Mouse (Mus musculus): ENCODE data around the gene Atg7. TPM values are rescaled to one million over a fixed set of nuclear protein-coding genes. Genes with fewer than 3 reads are reported as not detected.

The Atg7 gene
- total and polyA plus RNA-seq, 2 experiments from 2014 or later: 17.1 to 21.5 TPM

DNA sequence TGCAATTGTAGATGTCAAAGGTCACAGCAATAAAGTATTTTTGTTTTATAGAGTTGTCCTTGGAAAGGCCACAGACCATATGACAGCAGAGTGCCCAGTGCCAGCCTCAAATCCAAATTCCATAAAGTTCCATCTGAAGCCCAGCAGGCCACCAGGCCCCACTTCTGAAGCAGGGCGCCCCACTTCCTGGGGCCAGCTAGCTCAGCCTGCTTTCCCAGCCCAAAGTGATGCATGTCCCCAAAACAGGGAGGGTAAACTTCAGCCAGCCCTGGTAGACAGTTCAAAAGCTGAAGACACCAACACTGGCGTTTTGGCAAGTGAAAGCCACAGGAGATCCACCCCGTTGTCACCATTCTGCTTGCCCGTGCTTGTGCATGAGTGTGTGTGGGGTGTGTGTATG is 169.9 kb downstream of the Atg7 start:
- H3K4me3 ChIP-seq (ENCODE audit: low read depth, low read length): no peak overlapping the region

DNA sequence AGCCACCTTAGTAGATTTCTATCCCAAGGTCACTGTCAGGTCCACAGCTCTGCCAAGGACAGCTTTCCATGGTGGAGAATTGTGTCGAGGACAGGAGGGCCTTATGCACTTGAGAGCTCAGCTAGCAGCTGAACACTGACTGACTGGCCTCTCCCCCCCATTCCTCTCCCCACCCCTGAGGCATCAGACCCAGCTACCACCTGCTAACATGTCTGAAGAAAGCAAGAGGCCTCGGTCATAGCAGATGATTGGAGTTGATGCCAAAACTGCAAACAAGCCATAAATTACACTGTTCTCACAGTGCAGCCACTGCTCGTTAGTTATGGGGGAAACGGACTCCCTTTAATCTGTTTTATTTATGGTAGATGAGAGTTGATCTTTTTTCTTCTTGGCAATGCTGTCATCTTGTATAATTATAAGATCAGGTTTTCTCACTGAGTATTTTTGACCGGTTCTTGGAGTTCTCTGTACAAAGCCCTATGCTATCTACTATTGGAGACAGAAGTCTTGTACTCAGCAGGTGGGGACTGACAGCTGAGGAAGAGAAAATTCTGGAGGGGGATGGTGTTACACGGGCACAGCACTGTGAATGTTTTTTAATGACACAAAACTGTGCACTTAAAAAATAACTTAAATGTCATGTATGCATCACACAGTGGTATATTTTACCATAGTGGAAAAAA is 171.4 kb downstream of the Atg7 start:
- Histone ChIP-seq H3K27me3 (ENCODE audit: insufficient read depth, low read length) (no peaks in the 10 kb centered on the region), H3K36me3 (ENCODE audit: insufficient read depth, low read length) (no peaks in the 10 kb centered on the region), H3K4me2 (ENCODE audit: low read depth, low read length, poor library complexity, severe bottlenecking) (no peak overlapping the region), H3K9me3 (ENCODE audit: low read length) (no peaks in the 10 kb centered on the region), H3K9ac (replicated peaks; ENCODE audit: low read length, poor library complexity, severe bottlenecking) (no peak overlapping the region), H3K27ac (ENCODE audit: low read depth, low read length) (no peak overlapping the region), H3K4me1 (ENCODE audit: insufficient read depth, low read length) (no peaks in the 10 kb centered on the region), H3K4me3 (ENCODE audit: low read depth, low read length) (no peak overlapping the region)
- DNase-seq (ENCODE audit: low spot score) (peak; percentile 57), ATAC-seq (ENCODE audit: low FRiP score) (no peak)
- 66% methylated on average over 6 of the region's 6 CpGs for WGBS
- TF ChIP-seq CTCF (IDR thresholded peaks at IDR 0.05): no peak

More for the DNA sequence above, 169.9 kb downstream of the Atg7 start:
- Histone ChIP-seq H3K27ac (ENCODE audit: low read depth, low read length) (no peak overlapping the region), H3K36me3 (ENCODE audit: insufficient read depth, low read length) (no peaks in the 10 kb centered on the region), H3K4me2 (ENCODE audit: low read depth, low read length, poor library complexity, severe bottlenecking) (no peak overlapping the region), H3K27me3 (ENCODE audit: insufficient read depth, low read length) (no peaks in the 10 kb centered on the region), H3K9ac (replicated peaks; ENCODE audit: low read length, poor library complexity, severe bottlenecking) (no peak overlapping the region), H3K9me3 (ENCODE audit: low read length) (no peaks in the 10 kb centered on the region), H3K4me1 (ENCODE audit: insufficient read depth, low read length) (no peaks in the 10 kb centered on the region)
- TF ChIP-seq CTCF (IDR thresholded peaks at IDR 0.05): no peak
- DNase-seq (ENCODE audit: low spot score) (no peak), ATAC-seq (ENCODE audit: low FRiP score) (no peak)
- 86% methylated on average over 4 of the region's 4 CpGs for WGBS

DNA sequence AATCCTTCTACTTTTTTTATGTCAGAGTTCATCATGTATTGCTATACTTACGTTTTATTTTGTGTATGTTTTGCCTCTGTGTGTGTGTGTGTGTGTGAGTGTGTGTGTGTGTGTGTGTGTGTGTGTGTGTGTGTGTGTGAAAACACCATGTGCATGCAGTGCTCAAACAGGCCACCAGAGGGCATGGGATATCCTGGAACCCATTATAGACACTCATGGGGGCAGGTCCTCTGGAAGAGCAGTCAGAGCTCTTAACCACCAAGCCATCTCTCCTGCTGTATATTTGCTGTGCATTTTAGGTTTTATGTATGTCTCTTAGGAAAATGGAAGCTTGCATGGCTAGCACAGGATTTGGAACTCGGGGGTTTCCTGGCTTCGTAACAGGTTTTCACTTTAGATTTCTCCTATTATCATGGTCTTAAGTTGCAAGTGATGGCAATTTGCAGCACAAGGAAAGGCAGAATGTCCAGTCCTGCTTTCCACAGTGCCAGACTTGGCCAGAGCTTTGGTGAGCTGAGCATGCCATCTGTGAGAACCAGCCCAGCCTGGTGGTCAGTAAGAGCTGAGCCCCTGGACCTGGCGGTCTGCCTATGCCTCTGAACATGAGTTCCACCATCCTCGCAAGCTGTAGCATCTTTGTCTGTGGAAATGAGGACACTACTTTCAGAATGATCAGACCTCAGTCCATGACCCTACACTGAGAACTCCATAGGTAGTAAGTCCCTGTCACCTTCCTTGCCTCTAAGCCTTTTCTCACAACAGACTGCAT is 172.2 kb downstream of the Atg7 start:
- DNase-seq (ENCODE audit: low spot score) (no peak), ATAC-seq (ENCODE audit: low FRiP score) (no peak)
- Histone ChIP-seq H3K4me1 (ENCODE audit: insufficient read depth, low read length) (0 out of 2 replicates have a peak, but pooled peaks cover under 1% of the 10 kb centered on the region), H3K27ac (ENCODE audit: low read depth, low read length) (no peak overlapping the region), H3K9me3 (ENCODE audit: low read length) (no peaks in the 10 kb centered on the region), H3K4me3 (ENCODE audit: low read depth, low read length) (no peak overlapping the region), H3K36me3 (ENCODE audit: insufficient read depth, low read length) (no peaks in the 10 kb centered on the region), H3K9ac (replicated peaks; ENCODE audit: low read length, poor library complexity, severe bottlenecking) (no peak overlapping the region), H3K27me3 (ENCODE audit: insufficient read depth, low read length) (no peaks in the 10 kb centered on the region), H3K4me2 (ENCODE audit: low read depth, low read length, poor library complexity, severe bottlenecking) (no peak overlapping the region)
- whole genome bisulfite sequencing: 96% methylated on average over 5 of the region's 5 CpGs
- TF ChIP-seq CTCF (IDR thresholded peaks at IDR 0.05): peak; percentile 62

DNA sequence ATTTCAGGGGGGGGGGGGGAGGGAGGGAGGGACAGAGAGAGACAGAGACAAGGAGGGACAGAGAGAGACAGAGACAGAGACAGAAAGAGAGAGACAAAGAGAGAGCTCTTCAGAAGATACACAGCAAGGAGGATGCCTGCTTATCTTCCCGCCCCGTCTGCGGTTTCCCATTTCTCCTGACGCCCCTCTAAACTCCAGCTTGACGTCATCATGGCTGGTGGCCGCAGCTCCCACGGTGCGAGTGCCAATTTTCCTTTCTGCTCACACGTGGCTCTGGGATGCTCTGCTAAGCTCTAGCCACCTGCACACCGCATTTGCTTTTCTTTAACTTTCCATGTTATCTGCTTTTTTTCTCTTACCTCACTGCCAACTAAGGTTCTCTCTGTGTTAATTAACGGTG is 175.1 kb downstream of the Atg7 start:
- 66% methylated on average over 11 of the region's 11 CpGs for whole genome bisulfite sequencing
- no peak for ATAC-seq (ENCODE audit: low FRiP score)

DNA sequence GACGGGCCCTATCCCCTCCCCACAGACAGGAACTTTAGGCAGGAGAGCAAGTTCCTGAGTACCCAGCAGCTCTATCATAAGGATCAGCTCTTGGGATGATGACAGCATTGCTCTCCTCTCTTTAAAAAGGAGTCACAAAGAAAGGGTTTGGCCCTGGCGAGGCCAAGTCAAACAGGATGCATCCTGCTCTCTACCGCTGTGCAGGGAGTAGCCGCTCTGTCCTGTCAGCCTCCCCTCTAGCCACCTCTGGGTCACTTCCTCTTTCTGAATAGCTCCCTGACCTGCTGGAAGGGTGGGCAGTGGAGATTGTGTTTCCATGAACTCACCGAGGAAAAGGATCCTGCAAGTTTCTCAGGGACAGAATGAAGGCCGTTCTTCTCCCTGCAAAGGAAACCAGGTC is 175.6 kb downstream of the Atg7 start:
- Histone ChIP-seq H3K9me3 (ENCODE audit: low read length) (no peaks in the 10 kb centered on the region), H3K4me2 (ENCODE audit: low read depth, low read length, poor library complexity, severe bottlenecking) (no peak overlapping the region), H3K4me1 (ENCODE audit: insufficient read depth, low read length) (0 out of 2 replicates have a peak, but pooled peaks cover 3% of the 10 kb centered on the region), H3K27me3 (ENCODE audit: insufficient read depth, low read length) (no peaks in the 10 kb centered on the region), H3K4me3 (ENCODE audit: low read depth, low read length) (no peak overlapping the region), H3K27ac (ENCODE audit: low read depth, low read length) (no peak overlapping the region), H3K36me3 (ENCODE audit: insufficient read depth, low read length) (no peaks in the 10 kb centered on the region), H3K9ac (replicated peaks; ENCODE audit: low read length, poor library complexity, severe bottlenecking) (no peak overlapping the region)
- TF ChIP-seq CTCF (IDR thresholded peaks at IDR 0.05): no peak
- WGBS: 79% methylated on average over 6 of the region's 6 CpGs
- no peak for DNase-seq (ENCODE audit: low spot score)
- ATAC-seq (ENCODE audit: low FRiP score): no peak

More for the DNA sequence above, 175.1 kb downstream of the Atg7 start:
- Histone ChIP-seq H3K4me1 (ENCODE audit: insufficient read depth, low read length) (0 out of 2 replicates have a peak, but pooled peaks cover 3% of the 10 kb centered on the region), H3K9me3 (ENCODE audit: low read length) (no peaks in the 10 kb centered on the region), H3K4me3 (ENCODE audit: low read depth, low read length) (no peak overlapping the region), H3K4me2 (ENCODE audit: low read depth, low read length, poor library complexity, severe bottlenecking) (no peak overlapping the region), H3K27me3 (ENCODE audit: insufficient read depth, low read length) (no peaks in the 10 kb centered on the region), H3K9ac (replicated peaks; ENCODE audit: low read length, poor library complexity, severe bottlenecking) (no peak overlapping the region), H3K36me3 (ENCODE audit: insufficient read depth, low read length) (no peaks in the 10 kb centered on the region), H3K27ac (ENCODE audit: low read depth, low read length) (no peak overlapping the region)
- no peak for DNase-seq (ENCODE audit: low spot score)
- TF ChIP-seq CTCF (IDR thresholded peaks at IDR 0.05): no peak

DNA sequence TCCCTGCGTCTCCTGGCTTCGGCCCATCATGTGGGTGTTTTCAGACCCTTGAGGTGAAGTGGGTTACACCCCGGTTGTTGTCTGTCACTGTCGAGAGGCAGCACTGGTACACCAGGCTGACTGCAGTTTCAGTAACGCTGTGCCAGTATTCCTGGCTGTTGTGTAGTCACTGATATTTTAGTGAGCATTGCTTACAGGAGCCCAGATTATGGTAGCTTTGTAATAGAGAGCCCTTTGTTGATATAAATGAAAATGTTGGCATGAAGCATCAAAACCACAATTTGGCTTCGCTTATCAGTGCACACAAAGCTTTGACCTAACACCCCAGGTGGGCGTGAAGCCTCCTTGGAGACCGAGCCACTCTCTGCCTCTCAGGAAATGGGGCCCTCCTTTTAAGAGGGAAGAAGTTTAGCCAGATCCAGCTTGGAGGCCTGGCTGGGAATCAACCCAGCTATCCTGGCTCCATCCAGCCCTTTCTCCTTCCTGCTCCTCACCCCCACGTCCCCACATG is 177.1 kb downstream of the Atg7 start:
- DNase-seq (ENCODE audit: low spot score): no peak

More for the DNA sequence above, 177.1 kb downstream of the Atg7 start:
- no peak overlapping the region for H3K4me3 ChIP-seq (ENCODE audit: low read depth, low read length)
- no peak overlapping the region for H3K4me2 ChIP-seq (ENCODE audit: low read depth, low read length, poor library complexity, severe bottlenecking)
- no peaks in the 10 kb centered on the region for H3K36me3 ChIP-seq (ENCODE audit: insufficient read depth, low read length)
- H3K9me3 ChIP-seq (ENCODE audit: low read length): no peaks in the 10 kb centered on the region
- no peak for ATAC-seq (ENCODE audit: low FRiP score)
- H3K27ac ChIP-seq (ENCODE audit: low read depth, low read length): no peak overlapping the region
- H3K4me1 ChIP-seq (ENCODE audit: insufficient read depth, low read length): 0 out of 2 replicates have a peak, but pooled peaks cover 3% of the 10 kb centered on the region
- WGBS: 51% methylated on average over 9 of the region's 9 CpGs
- TF ChIP-seq CTCF (IDR thresholded peaks at IDR 0.05): no peak
- H3K27me3 ChIP-seq (ENCODE audit: insufficient read depth, low read length): no peaks in the 10 kb centered on the region
- H3K9ac ChIP-seq (replicated peaks; ENCODE audit: low read length, poor library complexity, severe bottlenecking): no peak overlapping the region

All from midbrain, postnatal 0 days (tissue).